Mouse (Mus musculus): Measurements from ENCODE around the gene Mical2. TPM values are rescaled to one million over a fixed set of nuclear protein-coding genes. Genes with fewer than 3 reads are reported as not detected.

Mical2 gene
- polyA plus RNA-seq (2015; fragmentation: Nextera tagmentation; extraction: Ambion mirVana): 4.4 and 6.2 TPM in 2 replicates

- Histone ChIP-seq H3K4me1 (peaks cover 20% of the 10 kb centered on the region), H3K4me2 (peak within 1 kb of the TSS; percentile 95), H3K9me3 (no peaks in the 10 kb centered on the region), H3K9ac (peak within 1 kb of the TSS; percentile 24), H3K27me3 (peaks cover 45% of the 10 kb centered on the region), H3K36me3 (no peaks in the 10 kb centered on the region), H3K4me3 (peak within 1 kb of the TSS; percentile 52), H3K27ac (no peak within 1 kb of the TSS)
- peak; percentile 94 for ATAC-seq (ENCODE audit: insufficient number of reproducible peaks, low FRiP score, low TSS enrichment, low read depth)
- under 1% methylated on average over 53 of the region's 53 CpGs for WGBS
These were observed at the start of gene Mical2 for GRCm38 (mm10) chr7:112225615-112226262. Gene Mical2 (plus strand): TSS chr7:112225856.

GRCm38 (mm10) chr7:112176627-112177026 lies 49.0 kb upstream of the Mical2 start:
- no peak overlapping the region for H3K27ac ChIP-seq
- H3K4me1 ChIP-seq: peaks cover 11% of the 10 kb centered on the region
- no peaks in the 10 kb centered on the region for H3K36me3 ChIP-seq
- H3K4me3 ChIP-seq: no peak overlapping the region
- no peak overlapping the region for H3K9ac ChIP-seq
- no peak for ATAC-seq (ENCODE audit: insufficient number of reproducible peaks, low FRiP score, low TSS enrichment, low read depth)
- no peaks in the 10 kb centered on the region for H3K9me3 ChIP-seq
- no peaks in the 10 kb centered on the region for H3K27me3 ChIP-seq
- WGBS: 76% methylated on average over 2 of the region's 2 CpGs
- H3K4me2 ChIP-seq: no peak overlapping the region

- Histone ChIP-seq H3K36me3 (no peaks in the 10 kb centered on the region), H3K27me3 (no peaks in the 10 kb centered on the region), H3K4me2 (peak overlapping the region; percentile 24; the same call in 1 of the 2 replicates), H3K4me3 (no peak overlapping the region), H3K4me1 (peaks cover 15% of the 10 kb centered on the region), H3K27ac (no peak overlapping the region), H3K9me3 (no peaks in the 10 kb centered on the region), H3K9ac (no peak overlapping the region)
- peak; percentile 80 for ATAC-seq (ENCODE audit: insufficient number of reproducible peaks, low FRiP score, low TSS enrichment, low read depth)
- 6% methylated on average over 8 of the region's 10 CpGs for WGBS
These were observed 45.4 kb upstream of the Mical2 start for GRCm38 (mm10) chr7:112180235-112180705.

DNA sequence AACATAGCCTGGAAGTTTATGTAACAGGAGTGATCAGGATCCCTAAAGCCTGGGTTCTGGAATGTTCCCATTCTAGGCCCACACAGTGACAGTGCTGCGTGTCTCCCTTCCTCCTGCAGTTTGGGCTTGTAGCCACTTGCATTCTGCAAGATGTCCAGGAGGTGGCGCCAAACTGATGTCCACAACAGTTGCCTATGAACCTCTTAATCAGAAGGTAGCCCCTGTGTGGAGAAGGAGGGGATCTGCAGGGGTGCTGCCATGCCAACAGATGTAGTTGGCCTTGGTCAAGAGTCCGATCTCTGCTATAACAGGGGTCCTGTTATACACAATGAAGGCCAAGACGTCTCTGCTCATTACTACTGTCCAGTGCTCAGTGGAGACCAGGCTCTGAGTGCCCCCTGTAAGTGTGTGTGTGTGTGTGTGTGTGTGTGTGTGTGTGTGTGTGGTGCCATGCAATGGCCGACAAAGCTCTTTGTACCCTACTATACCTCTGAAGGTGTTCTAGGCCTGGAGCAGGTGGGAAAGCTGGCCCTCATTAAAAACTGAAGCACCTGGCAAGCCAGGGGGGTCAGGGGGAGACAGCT lies 42.3 kb upstream of the Mical2 start:
- Histone ChIP-seq H3K27ac (no peak overlapping the region), H3K4me1 (peaks cover 31% of the 10 kb centered on the region), H3K4me2 (no peak overlapping the region), H3K27me3 (no peaks in the 10 kb centered on the region), H3K4me3 (no peak overlapping the region), H3K9ac (no peak overlapping the region), H3K36me3 (no peaks in the 10 kb centered on the region), H3K9me3 (no peaks in the 10 kb centered on the region)
- peak; percentile 12; the same call in 1 of the 2 replicates for ATAC-seq (ENCODE audit: insufficient number of reproducible peaks, low FRiP score, low TSS enrichment, low read depth)
- 29% methylated on average over 5 of the region's 5 CpGs for WGBS

DNA sequence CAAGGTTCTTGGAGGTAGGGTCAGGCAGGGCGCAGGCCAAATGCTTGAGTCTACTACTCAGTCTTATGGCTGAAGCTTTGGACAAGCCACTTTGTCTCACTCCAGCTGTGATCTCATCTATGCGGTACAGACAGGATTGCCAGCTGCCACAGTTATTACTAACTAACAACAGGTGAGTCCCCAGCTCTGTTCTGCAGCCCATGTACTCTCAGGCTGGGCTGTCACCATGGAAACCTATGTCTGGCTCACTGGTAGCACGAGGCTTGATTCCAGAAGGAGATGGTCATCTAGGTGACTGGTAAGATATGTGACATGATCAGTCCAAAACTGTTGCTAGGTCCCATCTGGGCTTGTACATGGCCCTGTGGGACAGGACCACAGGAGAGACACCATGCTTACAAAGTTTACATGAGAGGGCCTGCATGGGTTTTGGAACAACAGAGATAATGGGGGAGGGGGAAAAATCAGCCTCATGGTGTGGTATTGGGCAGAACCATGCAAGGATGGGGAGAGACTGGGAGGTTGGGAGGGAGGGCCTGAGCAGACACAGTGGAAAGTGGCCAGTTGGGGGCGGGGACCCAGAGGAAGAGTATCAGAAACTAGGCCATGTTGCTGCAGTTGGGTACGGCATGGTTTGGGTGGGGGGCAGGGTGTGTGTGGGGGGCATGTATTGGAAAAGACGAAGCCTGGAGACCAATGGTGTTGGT lies 41.0 kb upstream of the Mical2 start:
- Histone ChIP-seq H3K27ac (no peak overlapping the region), H3K36me3 (no peaks in the 10 kb centered on the region), H3K4me3 (no peak overlapping the region), H3K9me3 (no peaks in the 10 kb centered on the region), H3K9ac (no peak overlapping the region), H3K4me2 (no peak overlapping the region), H3K4me1 (peaks cover 34% of the 10 kb centered on the region), H3K27me3 (no peaks in the 10 kb centered on the region)
- 67% methylated on average over 6 of the region's 6 CpGs for WGBS
- ATAC-seq (ENCODE audit: insufficient number of reproducible peaks, low FRiP score, low TSS enrichment, low read depth): no peak

- Histone ChIP-seq H3K27ac (no peak overlapping the region), H3K4me3 (no peak overlapping the region), H3K27me3 (no peaks in the 10 kb centered on the region), H3K9ac (no peak overlapping the region), H3K4me2 (no peak overlapping the region), H3K36me3 (no peaks in the 10 kb centered on the region), H3K9me3 (no peaks in the 10 kb centered on the region), H3K4me1 (peaks cover 28% of the 10 kb centered on the region)
- 56% methylated on average over 9 of the region's 9 CpGs for WGBS
- no peak for ATAC-seq (ENCODE audit: insufficient number of reproducible peaks, low FRiP score, low TSS enrichment, low read depth)
These were observed 40.4 kb upstream of the Mical2 start for GRCm38 (mm10) chr7:112185226-112185745.

DNA sequence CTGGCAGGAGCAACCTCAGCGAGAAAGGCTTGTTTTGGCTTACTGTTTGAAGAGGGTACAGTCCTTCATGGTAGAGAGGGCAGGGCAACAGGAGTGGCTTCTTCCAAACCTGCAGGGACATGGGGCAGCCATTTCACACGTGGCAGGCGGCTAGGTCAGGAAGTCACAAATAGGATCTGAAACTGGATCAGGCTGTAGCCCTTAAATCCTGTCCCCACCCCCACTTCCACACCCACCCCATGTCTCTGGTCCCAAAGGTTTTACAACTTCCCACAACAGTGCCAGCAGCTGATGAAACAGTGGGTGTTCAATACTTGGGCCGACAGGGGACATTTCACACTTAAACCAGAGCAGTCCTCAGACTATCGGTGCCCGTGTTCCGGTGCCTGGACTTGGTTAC lies 38.8 kb upstream of the Mical2 start:
- Histone ChIP-seq H3K4me2 (no peak overlapping the region), H3K27me3 (no peaks in the 10 kb centered on the region), H3K4me3 (no peak overlapping the region), H3K36me3 (no peaks in the 10 kb centered on the region), H3K27ac (no peak overlapping the region), H3K9ac (no peak overlapping the region), H3K4me1 (peaks cover 28% of the 10 kb centered on the region), H3K9me3 (no peaks in the 10 kb centered on the region)
- WGBS: 64% methylated on average over 7 of the region's 7 CpGs
- no peak for ATAC-seq (ENCODE audit: insufficient number of reproducible peaks, low FRiP score, low TSS enrichment, low read depth)

- Histone ChIP-seq H3K9ac (no peak overlapping the region), H3K4me3 (no peak overlapping the region), H3K27me3 (no peaks in the 10 kb centered on the region), H3K4me2 (no peak overlapping the region), H3K36me3 (no peaks in the 10 kb centered on the region), H3K27ac (peak overlapping the region; percentile 35), H3K4me1 (peaks cover 37% of the 10 kb centered on the region), H3K9me3 (no peaks in the 10 kb centered on the region)
- peak; percentile 49; the same call in 1 of the 2 replicates for ATAC-seq (ENCODE audit: insufficient number of reproducible peaks, low FRiP score, low TSS enrichment, low read depth)
- 33% methylated on average over 13 of the region's 13 CpGs for WGBS
These were observed 37.9 kb upstream of the Mical2 start for GRCm38 (mm10) chr7:112187536-112188459.

DNA sequence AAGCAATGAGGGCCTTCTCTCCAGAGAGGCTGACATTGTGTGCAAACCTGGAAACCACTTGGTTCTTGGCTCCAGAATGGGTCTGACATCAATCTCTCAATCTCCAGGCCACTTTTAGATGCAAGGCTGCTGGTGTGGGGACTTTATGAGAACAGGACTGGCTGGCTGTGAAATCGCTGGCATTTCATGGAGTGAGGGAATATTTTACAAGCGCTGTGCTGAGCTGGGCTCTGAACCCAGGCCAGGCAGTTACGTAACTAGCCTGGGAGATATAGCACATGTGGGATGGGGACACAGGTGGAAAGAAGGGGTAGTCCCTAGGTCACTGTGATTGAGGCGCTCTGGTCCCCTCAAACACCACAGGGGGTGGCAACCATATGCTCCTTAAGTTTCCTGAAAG lies 33.4 kb upstream of the Mical2 start:
- Histone ChIP-seq H3K27ac (peak overlapping the region; percentile 54; the same call in 1 of the 2 replicates), H3K27me3 (no peaks in the 10 kb centered on the region), H3K4me2 (no peak overlapping the region), H3K4me3 (no peak overlapping the region), H3K4me1 (peaks cover 30% of the 10 kb centered on the region), H3K9ac (no peak overlapping the region), H3K36me3 (no peaks in the 10 kb centered on the region), H3K9me3 (no peaks in the 10 kb centered on the region)
- WGBS: 47% methylated on average over 4 of the region's 4 CpGs
- ATAC-seq (ENCODE audit: insufficient number of reproducible peaks, low FRiP score, low TSS enrichment, low read depth): peak; percentile 66

GRCm38 (mm10) chr7:112192778-112193177 lies 32.9 kb upstream of the Mical2 start:
- peaks cover 25% of the 10 kb centered on the region for H3K4me1 ChIP-seq
- H3K4me2 ChIP-seq: no peak overlapping the region
- no peak for ATAC-seq (ENCODE audit: insufficient number of reproducible peaks, low FRiP score, low TSS enrichment, low read depth)
- no peaks in the 10 kb centered on the region for H3K9me3 ChIP-seq
- H3K27me3 ChIP-seq: no peaks in the 10 kb centered on the region
- no peak overlapping the region for H3K27ac ChIP-seq
- no peak overlapping the region for H3K9ac ChIP-seq
- H3K4me3 ChIP-seq: no peak overlapping the region
- no peaks in the 10 kb centered on the region for H3K36me3 ChIP-seq
- 79% methylated on average over 5 of the region's 5 CpGs for WGBS

DNA sequence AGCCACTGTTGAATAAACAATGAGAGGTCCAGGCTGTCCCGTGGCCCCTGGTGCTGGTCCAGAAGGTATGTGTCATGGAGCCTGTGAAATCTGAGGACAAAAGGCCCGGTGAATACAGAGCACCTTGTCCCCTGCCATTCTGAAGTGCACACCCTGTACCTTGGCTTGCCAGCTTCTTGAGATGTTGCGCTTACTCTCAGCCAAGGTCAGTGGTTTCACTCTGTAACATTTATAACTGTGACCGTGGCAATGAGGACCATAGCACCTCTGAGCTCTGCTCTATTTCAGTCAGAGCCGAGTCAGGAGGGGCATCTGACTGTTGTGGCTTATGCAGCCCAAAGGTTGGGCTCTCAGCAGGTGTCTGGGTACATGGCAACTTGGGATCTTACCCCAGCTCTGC lies 31.4 kb upstream of the Mical2 start:
- 80% methylated on average over 5 of the region's 5 CpGs for WGBS
- no peaks in the 10 kb centered on the region for H3K9me3 ChIP-seq
- no peak for ATAC-seq (ENCODE audit: insufficient number of reproducible peaks, low FRiP score, low TSS enrichment, low read depth)
- H3K4me1 ChIP-seq: peaks cover 15% of the 10 kb centered on the region
- no peak overlapping the region for H3K4me3 ChIP-seq
- no peaks in the 10 kb centered on the region for H3K27me3 ChIP-seq
- H3K4me2 ChIP-seq: no peak overlapping the region
- H3K9ac ChIP-seq: no peak overlapping the region
- H3K36me3 ChIP-seq: no peaks in the 10 kb centered on the region
- H3K27ac ChIP-seq: no peak overlapping the region

Measured in limb, embryonic 15.5 days (tissue).